Mouse (Mus musculus) heart, adult 2 months (tissue): ENCODE data around the gene Rcbtb2.

Source experiments
- CTCF ChIP-seq: fragments of 200-600 bp; IDR thresholded peaks from 2 replicates; pipeline ENCODE4 v1.8.1; 2022; ENCODE audit warnings: antibody characterized with exemption, mild to moderate bottlenecking, moderate library complexity
- EP300 ChIP-seq: fragments of 200-500 bp; IDR thresholded peaks from 2 replicates; pipeline ENCODE4 v1.6.1; 2011; ENCODE audit warnings: low read depth, low read length, control low read depth; ENCODE audit not compliant: insufficient read depth

GRCm38 (mm10) chr14:73162192-73162800 is 39.5 kb downstream of the Rcbtb2 start:
- TF ChIP-seq CTCF (no peak), EP300 (no peak)
